Mouse (Mus musculus) intestine, embryonic 16.5 days (tissue): Measurements from ENCODE around the gene Plagl1. TPM values are rescaled to one million over a fixed set of nuclear protein-coding genes. Genes with fewer than 3 reads are reported as not detected.

Source experiments
- ATAC-seq: fragments of 200-750 bp; cut with Nextera tagmentation; 2 replicates; pipeline ENCODE4 v1.8.0; 2017; ENCODE audit warnings: moderate TSS enrichment, moderate library complexity
- H3K27ac ChIP-seq: fragments of 300-500 bp; sonication (generic); 2 replicates; pipeline ENCODE4 v1.5.1; 2014; ENCODE audit warnings: mild to moderate bottlenecking, low read length
- H3K27me3 ChIP-seq: fragments of 300-500 bp; sonication (generic); replicated peaks from 2 replicates; pipeline ENCODE4 v1.6.1; 2014; ENCODE audit warnings: low read length, control low read depth, mixed read lengths; ENCODE audit not compliant: control insufficient read depth, insufficient read depth
- H3K36me3 ChIP-seq: fragments of 300-500 bp; sonication (generic); 2 replicates; pipeline ENCODE4 v1.6.1; 2014; ENCODE audit warnings: low read length, control low read depth; ENCODE audit not compliant: control insufficient read depth, insufficient read depth
- H3K4me1 ChIP-seq: fragments of 300-500 bp; sonication (generic); 2 replicates; pipeline ENCODE4 v1.6.1; 2014; ENCODE audit warnings: low read length, control low read depth, mixed read lengths; ENCODE audit not compliant: control insufficient read depth, insufficient read depth
- H3K4me2 ChIP-seq: fragments of 300-500 bp; sonication (generic); 2 replicates; pipeline ENCODE4 v1.6.1; 2014; ENCODE audit warnings: low read depth, low read length, control low read depth
- H3K4me3 ChIP-seq: fragments of 300-500 bp; sonication (generic); 2 replicates; pipeline ENCODE4 v1.5.1; 2014; ENCODE audit warnings: mild to moderate bottlenecking, low read length
- H3K9ac ChIP-seq: fragments of 300-500 bp; sonication (generic); 2 replicates; pipeline ENCODE4 v1.6.1; 2014; ENCODE audit warnings: low read depth, low read length
- H3K9me3 ChIP-seq: fragments of 300-500 bp; sonication (generic); 2 replicates; pipeline ENCODE4 v1.6.1; 2016; ENCODE audit warnings: low read length, control low read depth; ENCODE audit not compliant: control insufficient read depth
- WGBS: fragments of 180-500 bp; shearing (Covaris S2); extraction: QIAGEN DNeasy Blood & Tissue Kit; methylation state at CpG from one replicate; pipeline ENCODE4 v1.1.7; 2014; 5-methylcytosine and 5-hydroxymethylcytosine counted together
- polyA plus RNA-seq: library from polyadenylated mRNA; unstranded; fragments of >200 nt; fragmentation: Nextera tagmentation; extraction: Ambion mirVana; gene quantifications from 2 replicates; pipeline ENCODE4 v1.2.1, GENCODE M21; 2015

Gene Plagl1
- polyA plus RNA-seq, 1 experiment from 2014 or later: 113 TPM

DNA sequence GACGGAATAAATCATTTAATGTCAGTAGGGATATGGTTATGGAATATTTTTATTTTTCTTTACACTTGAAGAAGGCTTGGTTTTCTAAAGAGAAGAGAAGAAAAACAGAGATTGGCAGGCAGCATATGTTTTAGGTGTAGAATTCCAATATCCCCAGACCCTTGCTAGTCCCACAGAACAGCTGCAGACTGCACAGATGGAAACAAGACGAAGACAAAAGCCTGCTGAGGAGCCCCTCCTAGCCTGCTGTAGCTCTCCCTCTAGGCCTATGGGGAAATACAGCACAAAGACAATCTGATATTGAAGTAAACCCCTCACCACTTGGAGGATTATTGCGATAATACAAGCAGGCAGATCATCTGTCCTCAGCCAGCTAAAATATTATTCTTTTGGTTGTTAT, 90.1 kb downstream of the Plagl1 start:
- Histone ChIP-seq H3K4me3 (no peak overlapping the region), H3K4me2 (no peak overlapping the region), H3K27ac (no peak overlapping the region), H3K9ac (no peak overlapping the region), H3K9me3 (no peaks in the 10 kb centered on the region), H3K36me3 (no peaks in the 10 kb centered on the region), H3K4me1 (no peaks in the 10 kb centered on the region), H3K27me3 (no peaks in the 10 kb centered on the region)
- WGBS: 72% methylated on average over 3 of the region's 3 CpGs
- ATAC-seq: no peak

DNA sequence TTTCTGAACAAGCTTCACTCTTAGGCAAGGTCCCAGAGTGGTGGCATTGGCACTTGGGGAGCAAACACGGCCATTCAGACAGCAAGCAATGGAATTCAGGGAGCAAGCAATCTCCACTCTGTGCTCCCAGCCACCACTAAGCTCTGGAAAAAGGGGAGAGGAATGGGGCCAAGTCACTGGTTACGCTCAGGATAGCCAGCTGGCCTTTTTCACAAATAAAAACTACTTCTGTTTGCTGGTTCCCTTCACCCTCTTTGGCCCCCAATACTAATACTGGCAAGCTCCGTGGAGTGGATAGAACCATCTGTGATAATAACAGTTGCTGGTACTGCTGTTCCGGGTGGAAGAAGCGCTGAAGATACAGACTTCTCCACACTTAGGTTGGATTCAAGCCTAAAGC, 91.0 kb downstream of the Plagl1 start:
- no peaks in the 10 kb centered on the region for H3K27me3 ChIP-seq
- H3K4me1 ChIP-seq: no peaks in the 10 kb centered on the region
- H3K9me3 ChIP-seq: no peaks in the 10 kb centered on the region
- H3K36me3 ChIP-seq: no peaks in the 10 kb centered on the region
- 50% methylated on average over 5 of the region's 5 CpGs for WGBS
- no peak overlapping the region for H3K9ac ChIP-seq
- no peak for ATAC-seq
- no peak overlapping the region for H3K4me2 ChIP-seq
- H3K27ac ChIP-seq: peak overlapping the region; percentile 11; the same call in 1 of the 2 replicates
- no peak overlapping the region for H3K4me3 ChIP-seq

- no peaks in the 10 kb centered on the region for H3K36me3 ChIP-seq
- no peaks in the 10 kb centered on the region for H3K4me1 ChIP-seq
- 81% methylated on average over 4 of the region's 4 CpGs for WGBS
- no peak overlapping the region for H3K4me3 ChIP-seq
- no peak overlapping the region for H3K27ac ChIP-seq
- no peaks in the 10 kb centered on the region; the same call in 1 of the 2 replicates for H3K9me3 ChIP-seq
- ATAC-seq: no peak
- no peaks in the 10 kb centered on the region for H3K27me3 ChIP-seq
- no peak overlapping the region for H3K4me2 ChIP-seq
- no peak overlapping the region for H3K9ac ChIP-seq
These were observed 92.6 kb downstream of the Plagl1 start for GRCm38 (mm10) chr10:13152811-13153364.

DNA sequence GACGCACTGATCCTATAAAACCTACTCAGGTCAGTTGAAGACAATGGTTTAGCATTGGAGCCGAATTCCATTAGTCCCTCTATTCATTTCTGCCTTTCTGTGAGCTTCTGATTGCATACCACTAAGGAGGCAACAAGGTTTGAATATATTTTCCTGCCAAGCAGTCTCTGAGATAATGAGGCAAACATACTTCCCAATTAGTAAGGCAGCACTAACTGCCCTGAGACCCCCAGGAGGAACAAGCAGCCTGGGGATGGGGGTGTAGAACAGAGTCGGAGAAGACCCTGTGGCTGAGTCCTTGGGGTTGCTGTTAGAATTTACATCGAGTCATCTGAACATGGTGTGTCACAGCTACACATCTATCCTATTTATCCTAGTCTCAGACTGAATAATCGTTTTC, 95.1 kb downstream of the Plagl1 start:
- Histone ChIP-seq H3K9ac (no peak overlapping the region), H3K4me1 (no peaks in the 10 kb centered on the region), H3K4me3 (no peak overlapping the region), H3K36me3 (no peaks in the 10 kb centered on the region), H3K4me2 (no peak overlapping the region), H3K27ac (no peak overlapping the region), H3K27me3 (no peaks in the 10 kb centered on the region), H3K9me3 (no peaks in the 10 kb centered on the region; the same call in 1 of the 2 replicates)
- WGBS: 87% methylated on average over 5 of the region's 5 CpGs
- ATAC-seq: no peak

GRCm38 (mm10) chr10:13160913-13161312, 100.6 kb downstream of the Plagl1 start:
- Histone ChIP-seq H3K9ac (no peak overlapping the region), H3K4me1 (no peaks in the 10 kb centered on the region), H3K27me3 (no peaks in the 10 kb centered on the region), H3K4me3 (no peak overlapping the region), H3K36me3 (no peaks in the 10 kb centered on the region), H3K27ac (no peak overlapping the region), H3K4me2 (no peak overlapping the region), H3K9me3 (no peaks in the 10 kb centered on the region; the same call in 1 of the 2 replicates)
- 93% methylated on average over 4 of the region's 4 CpGs for WGBS
- no peak for ATAC-seq

DNA sequence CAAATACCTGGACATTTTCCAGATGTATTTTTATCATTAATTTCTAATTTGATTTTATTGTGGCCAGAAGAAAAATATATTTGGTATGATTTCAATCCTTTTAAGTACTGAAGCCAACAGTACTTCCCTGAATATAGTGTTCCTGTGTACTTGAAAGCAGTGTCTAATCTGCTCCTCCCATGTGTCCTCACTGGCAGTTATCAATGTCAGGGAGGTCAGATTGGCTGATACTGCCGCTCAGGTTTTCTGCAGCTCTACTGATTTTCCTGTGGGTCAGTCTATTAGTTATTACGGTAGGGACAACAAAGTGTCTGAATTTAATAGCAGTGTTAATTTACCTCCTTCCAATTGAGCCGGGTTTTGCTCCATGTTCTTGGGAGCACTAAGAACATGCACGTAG, 101.7 kb downstream of the Plagl1 start:
- ATAC-seq: no peak

GRCm38 (mm10) chr10:13168461-13168860, 108.2 kb downstream of the Plagl1 start:
- Histone ChIP-seq H3K27ac (peak overlapping the region; percentile 54), H3K4me2 (no peak overlapping the region), H3K36me3 (no peaks in the 10 kb centered on the region), H3K27me3 (no peaks in the 10 kb centered on the region), H3K4me3 (no peak overlapping the region), H3K9me3 (no peaks in the 10 kb centered on the region), H3K9ac (no peak overlapping the region), H3K4me1 (peaks cover 16% of the 10 kb centered on the region)
- ATAC-seq: no peak
- WGBS: 49% methylated on average over 5 of the region's 5 CpGs

More for the DNA sequence above, 101.7 kb downstream of the Plagl1 start:
- H3K36me3 ChIP-seq: no peaks in the 10 kb centered on the region
- no peaks in the 10 kb centered on the region for H3K4me1 ChIP-seq
- no peak overlapping the region for H3K4me3 ChIP-seq
- H3K9me3 ChIP-seq: no peaks in the 10 kb centered on the region; the same call in 1 of the 2 replicates
- no peak overlapping the region for H3K27ac ChIP-seq
- H3K9ac ChIP-seq: no peak overlapping the region
- H3K27me3 ChIP-seq: no peaks in the 10 kb centered on the region
- no peak overlapping the region for H3K4me2 ChIP-seq
- 73% methylated on average over 4 of the region's 4 CpGs for WGBS

DNA sequence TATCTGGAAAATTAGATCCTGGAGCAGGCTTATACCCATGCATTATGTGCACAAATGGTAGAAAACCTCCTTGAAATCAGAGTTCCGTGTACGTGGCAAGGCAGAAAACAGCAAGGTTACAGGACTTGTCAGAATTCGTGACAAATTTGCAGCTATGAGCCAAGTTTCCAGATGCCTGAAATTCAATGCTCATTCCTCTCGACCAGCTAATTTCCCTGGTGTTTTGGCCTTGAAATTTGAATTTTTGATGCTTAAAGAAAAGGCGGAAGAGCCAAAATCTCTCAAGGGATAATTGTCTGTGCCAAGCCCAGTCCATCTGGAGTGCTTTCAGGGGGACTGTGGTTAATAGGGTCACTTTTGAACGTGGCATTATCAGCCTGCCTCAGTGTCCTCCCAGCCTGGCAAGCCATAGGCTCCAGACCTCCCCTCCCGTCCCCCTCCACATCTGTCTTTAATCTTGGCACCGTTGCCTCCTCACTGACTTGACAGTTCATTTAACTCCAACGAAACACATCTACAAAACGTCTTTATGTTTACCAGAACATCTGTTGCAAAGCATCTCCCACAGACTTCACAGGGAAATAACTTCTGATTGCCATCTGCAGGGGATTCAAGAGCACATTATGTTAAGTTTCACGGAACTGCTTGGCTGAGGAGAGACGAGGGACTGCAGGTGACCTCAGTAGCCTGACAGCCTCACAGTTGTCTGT, 110.6 kb downstream of the Plagl1 start:
- H3K9ac ChIP-seq: no peak overlapping the region
- H3K27ac ChIP-seq: peak overlapping the region; percentile 49; the same call in 1 of the 2 replicates
- H3K9me3 ChIP-seq: no peaks in the 10 kb centered on the region
- ATAC-seq: peak; percentile 60
- no peak overlapping the region for H3K4me3 ChIP-seq
- peaks cover 16% of the 10 kb centered on the region for H3K4me1 ChIP-seq
- 39% methylated on average over 12 of the region's 12 CpGs for WGBS
- H3K4me2 ChIP-seq: no peak overlapping the region
- no peaks in the 10 kb centered on the region for H3K36me3 ChIP-seq
- H3K27me3 ChIP-seq: no peaks in the 10 kb centered on the region

GRCm38 (mm10) chr10:13171461-13171860, 111.2 kb downstream of the Plagl1 start:
- 43% methylated on average over 2 of the region's 2 CpGs for WGBS
- Histone ChIP-seq H3K9ac (no peak overlapping the region), H3K27me3 (no peaks in the 10 kb centered on the region), H3K4me1 (peaks cover 16% of the 10 kb centered on the region), H3K9me3 (no peaks in the 10 kb centered on the region), H3K27ac (peak overlapping the region; percentile 49), H3K4me2 (no peak overlapping the region), H3K36me3 (no peaks in the 10 kb centered on the region), H3K4me3 (no peak overlapping the region)
- ATAC-seq: no peak
